Mouse (Mus musculus) MEL (cell line): ENCODE data around the gene Dnase1l1.

ENCODE experiments used
- CHD2 ChIP-seq: IDR thresholded peaks from 2 replicates; pipeline ENCODE4 v1.6.1; 2011; ENCODE audit warnings: low read length, improper control_type of control experiment
- E2F4 ChIP-seq: IDR thresholded peaks from 2 replicates; pipeline ENCODE4 v1.6.1; 2011; ENCODE audit warnings: low read depth, low read length, improper control_type of control experiment, borderline replicate concordance
- TCF12 ChIP-seq: IDR thresholded peaks from 2 replicates; pipeline ENCODE4 v1.6.1; 2014; ENCODE audit warnings: low read depth, mild to moderate bottlenecking, inconsistent platforms, low read length, improper control_type of control experiment, moderate library complexity

DNA sequence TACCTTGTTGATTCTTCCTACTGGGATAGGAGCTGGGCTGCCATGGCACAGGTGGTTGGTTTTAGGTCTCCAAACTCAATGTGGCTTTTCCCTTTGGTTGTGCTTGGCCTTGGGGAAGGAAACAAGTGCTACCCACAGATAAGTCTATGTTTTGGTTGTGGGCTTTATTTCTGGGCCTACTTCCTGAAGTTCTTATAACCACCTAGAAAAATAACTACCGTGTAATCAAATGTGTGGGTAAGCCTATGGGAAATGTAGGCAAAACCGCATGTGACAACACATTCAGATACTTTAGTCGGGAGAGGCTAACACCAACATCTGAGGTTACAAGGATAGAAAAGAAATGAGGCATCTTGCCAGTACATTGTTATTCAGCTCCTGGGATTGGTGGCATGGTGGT lies 24.4 kb downstream of the Dnase1l1 start:
- no peak for TF ChIP-seq TCF12
- no peak for TF ChIP-seq E2F4
- TF ChIP-seq CHD2, result no peak
